Mouse (Mus musculus): ENCODE data around the gene Mpc1. TPM values are rescaled to one million over a fixed set of nuclear protein-coding genes. Genes with fewer than 3 reads are reported as not detected.
A peak's percentile ranks its signal among the peaks of the same experiment; 100 is the strongest.
"Not testable (repeated sequence)": the region's sequence is repeated elsewhere in the genome, so short reads cannot be mapped to it uniquely, and the experiment has no call there.

The Mpc1 gene
- polyA plus RNA-seq, 1 experiment from 2014 or later, result 96.2 TPM

DNA sequence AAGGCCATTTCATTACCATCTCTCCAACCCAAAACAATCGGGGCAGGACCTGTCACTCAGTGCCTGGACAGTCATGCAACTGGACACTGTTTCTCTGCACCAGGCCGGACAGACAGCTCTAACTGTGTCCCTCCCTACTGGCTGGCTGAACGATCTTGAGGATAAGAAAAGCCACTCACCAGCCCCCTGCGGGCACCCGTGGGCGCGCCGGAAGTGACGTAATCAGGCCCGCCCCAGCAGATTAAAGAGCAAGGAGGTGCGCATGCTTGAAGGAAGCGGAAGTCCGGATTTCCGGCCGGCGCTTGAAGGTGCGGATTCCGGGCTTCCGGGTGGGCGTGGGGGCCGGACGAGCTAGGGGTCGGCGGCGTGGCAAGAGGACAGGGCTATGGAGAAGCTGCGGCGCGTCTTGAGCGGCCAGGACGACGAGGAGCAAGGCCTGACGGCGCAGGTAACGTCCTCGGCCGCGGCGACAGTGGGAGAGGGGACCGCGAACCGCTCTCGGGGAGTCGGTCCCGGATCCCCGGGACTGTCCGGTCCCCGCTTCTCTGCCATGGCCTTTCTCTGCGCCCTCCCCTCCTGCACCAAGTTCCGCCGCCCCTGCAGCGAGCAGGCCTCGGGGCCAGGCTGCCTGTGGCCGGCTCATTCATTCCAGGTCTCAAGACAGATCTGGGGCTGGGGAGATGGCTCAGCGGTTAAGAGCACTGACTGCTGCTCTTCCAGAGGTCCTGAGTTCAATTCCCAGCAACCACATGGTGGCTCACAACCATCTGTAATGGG is 28.3 kb downstream of the Mpc1 start, which contains the start of gene Sft2d1:
Gene Sft2d1 (plus strand): TSS at position 265 of the 777 bp plus-strand sequence.
- Histone ChIP-seq H3K36me3 (no peaks in the 10 kb centered on the region), H3K27me3 (ENCODE audit: insufficient read depth, poor library complexity, severe bottlenecking) (no peaks in the 10 kb centered on the region), H3K4me1 (peaks cover 11% of the 10 kb centered on the region), H3K27ac (peak within 1 kb of the TSS; percentile 85), H3K9me3 (no peaks in the 10 kb centered on the region), H3K4me3 (peak within 1 kb of the TSS; percentile 95)
- under 1% methylated on average over 54 of the region's 54 CpGs for WGBS
- DNase-seq (ENCODE audit: low spot score), result peak; percentile 98

DNA sequence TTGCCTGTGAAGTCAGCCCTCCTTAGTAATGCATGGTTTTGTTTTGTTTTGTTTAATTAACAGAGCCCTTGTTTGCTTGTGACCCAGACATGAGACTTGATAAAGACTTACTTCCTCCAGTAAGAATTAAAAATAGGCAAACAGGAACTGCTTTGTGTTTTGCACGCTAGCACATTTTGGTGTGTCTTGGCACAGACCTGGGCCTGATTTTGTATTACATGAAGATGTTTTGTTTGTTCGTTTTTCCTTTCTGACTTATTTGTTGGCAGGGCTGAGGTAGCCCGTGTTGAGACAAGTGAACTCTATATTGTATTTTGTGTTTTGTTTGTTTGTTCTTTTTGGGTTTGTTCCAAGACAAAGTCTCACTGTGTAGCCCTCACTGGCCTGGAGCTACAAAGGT is 29.0 kb downstream of the Mpc1 start:
- no peaks in the 10 kb centered on the region for H3K36me3 ChIP-seq
- H3K4me3 ChIP-seq, result peak overlapping the region; percentile 95
- peak overlapping the region; percentile 85; the same call in 1 of the 2 replicates for H3K27ac ChIP-seq
- H3K4me1 ChIP-seq, result peaks cover 11% of the 10 kb centered on the region
- H3K27me3 ChIP-seq (ENCODE audit: insufficient read depth, poor library complexity, severe bottlenecking), result no peaks in the 10 kb centered on the region
- DNase-seq (ENCODE audit: low spot score), result no peak
- 48% methylated on average over 3 of the region's 3 CpGs for WGBS
- no peaks in the 10 kb centered on the region for H3K9me3 ChIP-seq

- Histone ChIP-seq H3K4me3 (no peak overlapping the region), H3K9me3 (no peaks in the 10 kb centered on the region), H3K27me3 (ENCODE audit: insufficient read depth, poor library complexity, severe bottlenecking) (no peaks in the 10 kb centered on the region), H3K36me3 (no peaks in the 10 kb centered on the region), H3K4me1 (peaks cover 11% of the 10 kb centered on the region), H3K27ac (no peak overlapping the region)
- no peak for DNase-seq (ENCODE audit: low spot score)
- WGBS, result 84% methylated on average over 3 of the region's 3 CpGs
Observed at GRCm38 (mm10) chr17:8313976-8314375, 31.3 kb downstream of the Mpc1 start.

DNA sequence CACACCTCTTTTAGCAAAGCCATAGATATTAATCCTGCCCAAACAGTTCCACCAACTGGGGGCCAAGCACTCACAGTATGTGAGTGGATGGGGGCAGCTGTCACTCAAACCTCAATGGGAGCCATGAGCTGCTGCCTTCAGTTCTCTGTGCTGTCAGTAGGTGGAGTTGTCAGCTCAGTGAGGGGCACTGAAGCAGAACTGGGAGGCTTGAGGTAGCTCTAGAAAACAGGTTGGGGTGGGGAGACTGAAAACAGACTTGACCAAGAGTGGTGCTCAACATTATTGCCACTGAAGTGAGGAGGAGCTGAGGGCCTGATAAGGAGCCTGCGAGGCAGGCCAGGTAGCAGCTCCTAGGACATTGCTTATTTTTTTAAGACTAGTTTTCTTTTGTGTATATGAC is 33.5 kb downstream of the Mpc1 start:
- no peak overlapping the region for H3K27ac ChIP-seq
- DNase-seq (ENCODE audit: low spot score), result no peak
- H3K4me1 ChIP-seq, result peaks cover 11% of the 10 kb centered on the region
- WGBS, result 79% methylated on average over 1 of the region's 1 CpGs
- no peaks in the 10 kb centered on the region for H3K36me3 ChIP-seq
- no peak overlapping the region for H3K4me3 ChIP-seq
- H3K27me3 ChIP-seq (ENCODE audit: insufficient read depth, poor library complexity, severe bottlenecking), result no peaks in the 10 kb centered on the region
- H3K9me3 ChIP-seq, result no peaks in the 10 kb centered on the region

DNA sequence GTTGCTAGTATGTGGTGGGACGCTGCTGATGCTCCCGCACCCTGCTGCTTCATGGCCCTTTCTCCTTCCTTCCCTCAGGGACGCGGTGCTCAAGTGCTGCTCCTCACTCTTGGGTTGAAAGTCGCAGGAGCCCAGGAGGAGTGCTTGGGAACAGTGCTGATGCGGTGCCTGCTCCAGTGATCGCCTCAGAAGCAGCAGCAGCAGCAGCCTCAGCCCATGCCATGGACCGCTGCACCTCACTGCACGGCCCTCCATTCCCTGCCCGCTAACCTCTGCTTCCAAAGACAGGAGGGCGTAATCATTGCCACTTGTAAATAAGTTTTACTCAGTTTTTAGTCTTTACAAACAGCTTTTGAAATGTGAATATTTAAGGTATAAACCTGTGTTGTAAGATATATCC is 44.2 kb downstream of the Mpc1 start:
- not testable (repeated sequence) for H3K27me3 ChIP-seq (ENCODE audit: insufficient read depth, poor library complexity, severe bottlenecking); H3K9me3 ChIP-seq; H3K27ac ChIP-seq; H3K4me3 ChIP-seq; DNase-seq (ENCODE audit: low spot score); H3K4me1 ChIP-seq
- peaks cover 18% of the 10 kb centered on the region for H3K36me3 ChIP-seq
- 92% methylated on average over 11 of the region's 11 CpGs for WGBS

- no peak overlapping the region for H3K4me3 ChIP-seq
- H3K4me1 ChIP-seq, result no peaks in the 10 kb centered on the region
- peaks cover 17% of the 10 kb centered on the region for H3K36me3 ChIP-seq
- no peaks in the 10 kb centered on the region for H3K9me3 ChIP-seq
- H3K27ac ChIP-seq, result no peak overlapping the region
- DNase-seq (ENCODE audit: low spot score), result no peak
- 59% methylated on average over 7 of the region's 7 CpGs for WGBS
- H3K27me3 ChIP-seq (ENCODE audit: insufficient read depth, poor library complexity, severe bottlenecking), result no peaks in the 10 kb centered on the region
Observed at GRCm38 (mm10) chr17:8328511-8329174, 45.9 kb downstream of the Mpc1 start.

DNA sequence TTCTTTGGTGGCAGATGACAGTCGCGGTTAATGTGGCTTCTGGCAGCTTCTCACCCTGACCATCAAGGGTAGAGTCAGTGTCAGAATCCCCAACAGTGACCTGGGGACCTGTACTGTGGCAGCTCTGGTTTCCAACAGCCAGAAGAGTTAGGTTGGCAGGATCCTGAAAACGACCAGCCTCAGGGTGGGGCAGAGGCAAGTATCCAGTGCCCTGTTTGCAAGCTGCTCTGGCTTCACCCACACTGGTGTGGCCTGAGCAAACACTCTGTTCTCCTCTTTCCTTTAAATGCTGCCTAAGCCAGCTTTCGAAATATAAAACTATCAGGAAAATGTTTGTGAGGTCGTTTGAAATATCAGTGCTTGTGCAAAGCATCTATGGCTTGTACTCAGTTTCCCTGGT is 47.9 kb downstream of the Mpc1 start:
- no peaks in the 10 kb centered on the region for H3K27me3 ChIP-seq (ENCODE audit: insufficient read depth, poor library complexity, severe bottlenecking)
- H3K4me1 ChIP-seq, result no peaks in the 10 kb centered on the region
- no peaks in the 10 kb centered on the region for H3K9me3 ChIP-seq
- 68% methylated on average over 5 of the region's 5 CpGs for WGBS
- H3K27ac ChIP-seq, result no peak overlapping the region
- DNase-seq (ENCODE audit: low spot score), result no peak
- H3K4me3 ChIP-seq, result no peak overlapping the region
- H3K36me3 ChIP-seq, result peaks cover 16% of the 10 kb centered on the region

DNA sequence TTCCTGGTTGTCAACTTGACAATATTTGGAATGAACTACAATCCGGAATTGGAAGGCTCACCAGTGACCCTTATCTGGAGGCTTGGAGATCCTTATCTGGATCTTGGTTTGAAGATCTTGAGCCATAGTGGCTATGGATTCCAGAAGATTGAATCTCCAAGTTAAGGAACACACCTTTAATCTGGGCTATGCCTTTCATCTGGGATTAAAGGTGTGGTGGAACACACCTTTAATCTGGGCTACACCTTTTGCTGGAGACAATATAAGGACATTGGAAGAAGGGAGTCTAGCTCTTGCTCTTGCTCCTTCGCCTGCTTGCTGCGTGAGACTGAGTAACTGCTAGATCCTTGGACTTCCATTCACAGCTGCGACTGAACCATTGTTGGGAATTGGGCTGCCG is 54.5 kb downstream of the Mpc1 start, which contains the start of gene Prr18:
Gene Prr18 (plus strand): TSS at position 301 of the 400 bp plus-strand sequence.
- Histone ChIP-seq H3K27me3 (ENCODE audit: insufficient read depth, poor library complexity, severe bottlenecking) (peaks cover 46% of the 10 kb centered on the region), H3K4me1 (peaks cover 17% of the 10 kb centered on the region)
- not testable (repeated sequence) for H3K27ac ChIP-seq; H3K9me3 ChIP-seq; DNase-seq (ENCODE audit: low spot score); H3K36me3 ChIP-seq; H3K4me3 ChIP-seq
- WGBS, result 100% methylated on average over 1 of the region's 5 CpGs

DNA sequence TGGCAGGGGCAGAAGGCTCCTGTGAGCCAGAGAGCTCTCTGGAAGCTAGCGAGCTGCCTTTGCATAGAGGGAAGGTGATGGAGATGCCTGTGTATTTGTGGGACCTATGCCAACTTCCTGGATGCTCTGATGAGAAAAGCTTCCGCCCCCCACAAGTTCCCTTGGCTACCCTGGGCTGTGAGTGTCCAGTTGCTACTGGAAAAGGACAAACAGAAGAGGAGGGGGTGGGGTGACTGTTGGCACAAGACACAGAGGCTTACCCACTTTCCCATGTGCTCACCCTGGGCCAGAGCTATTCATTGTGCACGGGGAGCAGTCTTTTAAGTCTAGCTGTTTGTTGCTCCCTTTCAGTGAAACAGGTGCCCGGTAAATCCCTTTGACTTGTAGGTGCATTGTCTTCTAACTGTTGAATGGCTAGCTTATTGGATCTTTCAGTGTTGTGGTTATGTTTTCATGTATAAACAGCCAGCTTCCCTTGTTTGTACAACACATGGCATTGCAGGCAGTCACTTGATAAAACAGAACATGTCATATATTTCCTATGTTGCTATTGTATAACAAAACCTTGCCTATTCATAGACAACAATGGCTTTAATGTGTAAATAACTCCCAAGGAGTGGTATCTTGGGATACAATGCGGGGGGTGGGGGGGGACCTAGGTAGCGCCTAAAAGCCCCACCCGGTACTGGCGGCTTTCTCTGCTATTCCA is 57.1 kb downstream of the Mpc1 start:
- Histone ChIP-seq H3K27me3 (ENCODE audit: insufficient read depth, poor library complexity, severe bottlenecking) (peaks cover 71% of the 10 kb centered on the region), H3K36me3 (no peaks in the 10 kb centered on the region), H3K4me3 (peak overlapping the region; percentile 71), H3K9me3 (no peaks in the 10 kb centered on the region), H3K27ac (no peak overlapping the region), H3K4me1 (peaks cover 17% of the 10 kb centered on the region)
- no peak for DNase-seq (ENCODE audit: low spot score)
- WGBS, result 29% methylated on average over 8 of the region's 8 CpGs

DNA sequence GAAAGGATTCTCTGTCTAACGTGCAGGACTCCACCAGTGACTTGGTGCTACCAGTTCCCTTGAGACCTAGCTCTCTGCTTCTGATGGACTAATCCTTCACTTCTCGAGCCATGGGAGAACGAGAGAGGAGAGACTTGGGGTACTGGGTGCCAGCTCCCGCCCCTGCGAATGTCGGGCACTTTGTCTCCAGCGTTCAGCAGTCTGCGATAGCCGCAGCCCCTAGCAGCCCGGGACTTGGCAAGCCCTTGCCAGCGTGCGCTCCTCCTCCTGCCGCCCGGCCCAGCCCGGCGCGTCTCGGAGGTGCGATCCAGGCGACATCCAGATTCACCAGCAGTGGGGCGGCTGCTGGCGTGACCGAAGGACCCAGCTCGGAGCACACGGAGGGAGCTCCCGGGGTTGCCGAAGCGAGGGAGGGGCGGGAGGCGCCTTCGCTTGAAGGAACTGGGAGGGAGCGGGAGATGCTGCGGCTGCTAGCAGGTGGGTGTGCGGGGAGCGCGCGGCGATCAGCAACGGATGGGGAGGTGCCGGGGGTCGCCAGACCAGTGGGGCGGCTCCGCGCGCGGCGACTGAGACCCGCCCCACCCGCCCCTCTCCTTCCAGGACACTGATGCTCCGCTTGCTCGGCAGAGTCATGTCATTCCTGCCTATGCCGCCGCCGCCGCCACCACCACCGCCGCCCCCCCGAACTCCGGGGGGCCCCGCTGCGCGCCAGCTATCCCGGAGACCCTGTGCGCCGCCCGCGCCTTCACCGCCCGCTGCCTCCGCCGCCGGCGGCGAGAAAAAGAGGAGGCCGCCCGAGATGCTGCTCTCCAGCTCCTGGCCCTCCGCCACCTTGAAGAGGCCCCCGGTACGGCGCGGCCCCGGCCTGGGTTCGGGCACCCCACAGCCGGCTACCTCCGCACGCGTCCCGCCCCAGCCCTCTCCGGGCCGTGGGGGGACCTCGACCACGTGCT is 58.0 kb downstream of the Mpc1 start:
- DNase-seq (ENCODE audit: low spot score), result no peak
- Histone ChIP-seq H3K27me3 (ENCODE audit: insufficient read depth, poor library complexity, severe bottlenecking) (peaks cover 76% of the 10 kb centered on the region), H3K27ac (peak overlapping the region; percentile 74), H3K4me3 (peak overlapping the region; percentile 71), H3K4me1 (peaks cover 17% of the 10 kb centered on the region), H3K36me3 (no peaks in the 10 kb centered on the region), H3K9me3 (no peaks in the 10 kb centered on the region)
- WGBS, result 1% methylated on average over 75 of the region's 92 CpGs

DNA sequence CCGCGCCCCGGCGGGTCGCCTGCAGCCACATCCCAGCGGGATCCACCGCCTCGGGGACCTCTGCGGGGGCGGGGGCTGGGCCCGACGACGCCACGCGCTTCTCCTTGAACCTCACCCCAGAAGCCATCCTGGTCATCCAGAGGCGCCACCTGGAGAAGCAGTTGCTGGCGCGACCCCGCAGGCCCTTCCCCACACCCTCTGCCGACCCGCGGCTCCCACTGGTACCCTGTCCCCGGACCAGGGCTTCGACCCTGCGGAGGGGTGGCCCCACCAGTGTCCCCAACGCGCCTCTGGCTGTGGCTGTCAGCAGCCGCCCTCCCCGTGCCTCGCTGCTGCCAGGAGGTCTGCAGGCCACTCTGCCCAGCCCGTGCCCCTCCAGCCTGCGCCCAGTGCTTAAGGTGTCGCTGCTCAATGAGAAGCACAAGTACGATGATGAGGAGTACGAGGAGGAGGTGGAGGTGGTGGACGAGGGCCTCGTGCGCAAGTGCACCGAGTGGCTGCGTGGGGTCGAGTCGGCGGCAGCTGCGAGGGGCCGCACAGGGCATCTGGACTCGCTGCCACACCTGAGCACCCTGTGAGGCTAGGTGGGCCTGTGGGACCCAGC is 58.8 kb downstream of the Mpc1 start:
- no peak for DNase-seq (ENCODE audit: low spot score)
- no peaks in the 10 kb centered on the region for H3K9me3 ChIP-seq
- H3K27ac ChIP-seq, result peak overlapping the region; percentile 74
- peak overlapping the region; percentile 71 for H3K4me3 ChIP-seq
- no peaks in the 10 kb centered on the region for H3K36me3 ChIP-seq
- peaks cover 17% of the 10 kb centered on the region for H3K4me1 ChIP-seq
- WGBS, result 7% methylated on average over 46 of the region's 46 CpGs
- H3K27me3 ChIP-seq (ENCODE audit: insufficient read depth, poor library complexity, severe bottlenecking), result peaks cover 83% of the 10 kb centered on the region

DNA sequence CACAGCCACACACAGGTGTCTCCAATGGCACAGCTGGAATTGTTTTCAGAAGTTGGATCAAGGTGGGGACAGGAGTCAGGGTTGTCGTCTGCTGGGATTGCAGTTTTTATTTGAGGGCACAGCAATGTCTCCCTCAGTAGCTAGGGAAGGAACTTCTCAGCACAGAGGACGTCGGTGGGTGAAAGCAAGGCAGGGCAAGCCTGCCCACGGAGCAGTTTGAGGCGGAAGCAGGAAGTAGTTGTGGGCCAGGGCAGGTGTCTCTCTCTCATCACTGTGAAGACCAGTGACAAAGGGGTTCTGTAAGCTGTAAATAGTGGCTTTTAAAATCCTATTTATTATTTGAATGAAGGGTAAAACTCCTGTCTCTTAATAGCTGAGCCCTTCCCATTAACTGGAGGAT is 60.0 kb downstream of the Mpc1 start:
- no peaks in the 10 kb centered on the region for H3K9me3 ChIP-seq
- H3K4me3 ChIP-seq, result no peak overlapping the region
- H3K27ac ChIP-seq, result no peak overlapping the region
- 46% methylated on average over 5 of the region's 5 CpGs for WGBS
- no peak for DNase-seq (ENCODE audit: low spot score)
- H3K27me3 ChIP-seq (ENCODE audit: insufficient read depth, poor library complexity, severe bottlenecking), result peaks cover 91% of the 10 kb centered on the region
- no peaks in the 10 kb centered on the region for H3K36me3 ChIP-seq
- peaks cover 17% of the 10 kb centered on the region for H3K4me1 ChIP-seq
